Comparison of ENCODE assay signal across 34 mouse cellular contexts in genomic region chr6:14757486-14757885, GRCm38 (mm10). TPM values are rescaled to one million over a fixed set of nuclear protein-coding genes. Genes with fewer than 3 reads are reported as not detected.
DNase-seq lines count a peak whose midpoint lies in the region; ATAC-seq and TF ChIP-seq lines count a peak whose summit lies in the region.
"Had no signal": no experiment of that assay in that cellular context is flagged by ENCODE, and none has a peak within 500 bp of the region (broad histone marks: within the 10 kb centered on the region; RNA-seq: fewer than 3 reads in every experiment).

No protein-coding gene starts in this region.

- H3K27me3 ChIP-seq in heart, embryonic 13.5 days (replicated peaks), result no peaks in the 10 kb centered on the region
- H3K27me3 ChIP-seq in forebrain, embryonic 11.5 days (ENCODE audit: control insufficient read depth, insufficient read depth, low read length), result no peaks in the 10 kb centered on the region
- H3K27me3 ChIP-seq: CH12.LX; embryonic facial prominence, embryonic 13.5 days; forebrain, embryonic 13.5 days; heart, embryonic 15.5 days; hindbrain, embryonic 13.5 days; intestine, embryonic 15.5 days had no signal

- ATAC-seq in heart, embryonic 13.5 days (ENCODE audit: extremely low read depth, insufficient number of reproducible peaks, low FRiP score, low TSS enrichment), result no peak
- ATAC-seq in forebrain, embryonic 11.5 days (replicated peaks; ENCODE audit: low FRiP score), result no peak
- ATAC-seq: forebrain, embryonic 13.5 days; forebrain, embryonic 16.5 days; hindbrain, embryonic 16.5 days; intestine, embryonic 15.5 days; Patski had no signal

- no peaks in the 10 kb centered on the region for H3K36me3 ChIP-seq in heart, embryonic 13.5 days
- H3K36me3 ChIP-seq in forebrain, embryonic 11.5 days (ENCODE audit: control insufficient read depth, insufficient read depth, low read length), result no peaks in the 10 kb centered on the region
- H3K36me3 ChIP-seq: embryonic facial prominence, embryonic 10.5 days; embryonic facial prominence, embryonic 13.5 days; G1E; heart, embryonic 15.5 days; hindbrain, embryonic 10.5 days; hindbrain, embryonic 13.5 days; intestine, embryonic 15.5 days had no signal

- 37% methylated on average over 3 of the region's 3 CpGs for WGBS in heart, embryonic 13.5 days
- 75% methylated on average over 3 of the region's 3 CpGs for WGBS in forebrain, embryonic 11.5 days

- peak overlapping the region; percentile 10; the same call in 1 of the 2 replicates for H3K4me2 ChIP-seq in heart, embryonic 13.5 days
- H3K4me2 ChIP-seq in forebrain, embryonic 11.5 days (ENCODE audit: low read depth, low read length, severe bottlenecking), result no peak overlapping the region
- H3K4me2 ChIP-seq: embryonic facial prominence, embryonic 13.5 days; forebrain, embryonic 13.5 days; heart, embryonic 15.5 days; hindbrain, embryonic 13.5 days; intestine, embryonic 15.5 days had no signal

- no peak overlapping the region for H3K9ac ChIP-seq in heart, embryonic 13.5 days
- no peak overlapping the region for H3K9ac ChIP-seq in forebrain, embryonic 11.5 days (ENCODE audit: low read length)
- H3K9ac ChIP-seq: embryonic facial prominence, embryonic 13.5 days; forebrain, embryonic 13.5 days; heart, embryonic 15.5 days; hindbrain, embryonic 13.5 days; intestine, embryonic 15.5 days had no signal

- intact Hi-C loops in gastrocnemius, adult 2 months (cut with DNase I), result loop anchor here (5.0 kb wide), 1 partner anchor 230 kb away; no protein-coding TSS in a partner anchor
- intact Hi-C loops in gastrocnemius, postnatal 36 days (cut with DNase I), result loop anchor here (10.0 kb wide), 1 partner anchor 173 kb away; no protein-coding TSS in a partner anchor
- intact Hi-C loops in heart, postnatal 10 days (cut with DNase I), result no loop called here

- no peaks in the 10 kb centered on the region for H3K9me3 ChIP-seq in heart, embryonic 13.5 days
- no peaks in the 10 kb centered on the region for H3K9me3 ChIP-seq in forebrain, embryonic 11.5 days (ENCODE audit: control insufficient read depth, low read length)
- H3K9me3 ChIP-seq: embryonic facial prominence, embryonic 10.5 days; embryonic facial prominence, embryonic 13.5 days; forebrain, embryonic 13.5 days; G1E; heart, embryonic 15.5 days; hindbrain, embryonic 10.5 days; hindbrain, embryonic 13.5 days; intestine, embryonic 15.5 days had no signal

- peak overlapping the region; percentile 93 for H3K27ac ChIP-seq in gastrocnemius, adult 2 months
- H3K27ac ChIP-seq in heart, embryonic 13.5 days (replicated peaks), result no peak overlapping the region
- no peak overlapping the region for H3K27ac ChIP-seq in forebrain, embryonic 11.5 days (ENCODE audit: low read depth, low read length)
- H3K27ac ChIP-seq: embryonic facial prominence, embryonic 10.5 days; embryonic facial prominence, embryonic 13.5 days; forebrain, embryonic 13.5 days; heart, embryonic 15.5 days; hindbrain, embryonic 10.5 days; hindbrain, embryonic 13.5 days; intestine, embryonic 15.5 days had no signal

- no peak for DNase-seq in gastrocnemius, adult 2 months
- DNase-seq in gastrocnemius, postnatal 36 days, result no peak
- no peak for DNase-seq in heart, postnatal 10 days
- DNase-seq in brain, adult 2 months (ENCODE audit: low read depth, low spot score), result peak; percentile 33
- peak; percentile 65 for DNase-seq in skeletal muscle tissue, adult 2 months (ENCODE audit: low read depth, low spot score)
- no peak for DNase-seq in forebrain, embryonic 11.5 days (ENCODE audit: low spot score)
- DNase-seq: adrenal gland, adult 2 months; adrenal gland, postnatal 14 days; B cell, adult 2 months; cerebellum, adult 11-12 months; cerebellum, adult 8-10 months; cerebellum, postnatal 10 days; cerebellum, postnatal 36 days; embryo, embryonic 11 days; gastrocnemius, postnatal 10 days; heart, adult 18-20 months; heart, postnatal 36 days; kidney, adult 18-20 months; kidney, adult 9 months had no signal

- peak overlapping the region; percentile 80 for H3K4me3 ChIP-seq in gastrocnemius, adult 2 months
- H3K4me3 ChIP-seq in heart, embryonic 13.5 days, result no peak overlapping the region
- H3K4me3 ChIP-seq in forebrain, embryonic 11.5 days (ENCODE audit: low read depth, low read length), result no peak overlapping the region
- H3K4me3 ChIP-seq: embryonic facial prominence, embryonic 10.5 days; embryonic facial prominence, embryonic 13.5 days; erythroblast, embryonic 14.5 days; forebrain, embryonic 13.5 days; heart, embryonic 15.5 days; hindbrain, embryonic 10.5 days; hindbrain, embryonic 13.5 days; intestine, embryonic 15.5 days had no signal

- H3K4me1 ChIP-seq in heart, embryonic 13.5 days, result peaks cover 14% of the 10 kb centered on the region; the same call in 1 of the 2 replicates
- no peaks in the 10 kb centered on the region for H3K4me1 ChIP-seq in forebrain, embryonic 11.5 days (replicated peaks; ENCODE audit: control insufficient read depth, insufficient read depth, low read length)
- H3K4me1 ChIP-seq: embryonic facial prominence, embryonic 10.5 days; embryonic facial prominence, embryonic 13.5 days; forebrain, embryonic 13.5 days; hindbrain, embryonic 10.5 days; hindbrain, embryonic 13.5 days; intestine, embryonic 15.5 days had no signal

- TF ChIP-seq CTCF in gastrocnemius, adult 2 months (IDR thresholded peaks at IDR 0.05), result no peak

RNA-seq across cellular contexts. Expression of gene Ppp1r3a, which starts 2.4 kb away (rescaled TPM):
- 100 to 1,000 TPM; 226 to 230 TPM for total RNA-seq in gastrocnemius, adult 2 months (2021)
- total RNA-seq in gastrocnemius, postnatal 36 days (2021), result 100 to 1,000 TPM; 175 to 229 TPM
- polyA plus RNA-seq in heart, embryonic 13.5 days (2015; fragmentation: Nextera tagmentation; extraction: Ambion mirVana), result 3.1 and 3.2 TPM in 2 replicates
- total RNA-seq in heart, postnatal 10 days (2021), result 10 to 100 TPM; 41.7 to 51.3 TPM
- not detected in 2 replicates for polyA plus RNA-seq in forebrain, embryonic 11.5 days (2014; fragmentation: Nextera tagmentation; extraction: Ambion mirVana)
- total RNA-seq: CH12.LX had no signal
- polyA plus RNA-seq: adrenal gland, adult 2 months; brain, embryonic 14.5 days; embryonic facial prominence, embryonic 13.5 days; erythroblast, embryonic 14.5 days; forebrain, embryonic 13.5 days; forebrain, embryonic 16.5 days; G1E; hindbrain, embryonic 10.5 days; hindbrain, embryonic 13.5 days; hindbrain, embryonic 16.5 days; Patski had no signal

Comparison
In these comparisons a context has a peak if more than half of its experiments do, and no peak if none do; other contexts are left out.
1. DNase-seq: peak in brain, adult 2 months (single experiment) and skeletal muscle tissue, adult 2 months (single experiment); none in gastrocnemius, adult 2 months (single experiment), gastrocnemius, postnatal 36 days (0 of 2), heart, postnatal 10 days (0 of 2) and forebrain, embryonic 11.5 days (single experiment).